In the genomic region with DNA sequence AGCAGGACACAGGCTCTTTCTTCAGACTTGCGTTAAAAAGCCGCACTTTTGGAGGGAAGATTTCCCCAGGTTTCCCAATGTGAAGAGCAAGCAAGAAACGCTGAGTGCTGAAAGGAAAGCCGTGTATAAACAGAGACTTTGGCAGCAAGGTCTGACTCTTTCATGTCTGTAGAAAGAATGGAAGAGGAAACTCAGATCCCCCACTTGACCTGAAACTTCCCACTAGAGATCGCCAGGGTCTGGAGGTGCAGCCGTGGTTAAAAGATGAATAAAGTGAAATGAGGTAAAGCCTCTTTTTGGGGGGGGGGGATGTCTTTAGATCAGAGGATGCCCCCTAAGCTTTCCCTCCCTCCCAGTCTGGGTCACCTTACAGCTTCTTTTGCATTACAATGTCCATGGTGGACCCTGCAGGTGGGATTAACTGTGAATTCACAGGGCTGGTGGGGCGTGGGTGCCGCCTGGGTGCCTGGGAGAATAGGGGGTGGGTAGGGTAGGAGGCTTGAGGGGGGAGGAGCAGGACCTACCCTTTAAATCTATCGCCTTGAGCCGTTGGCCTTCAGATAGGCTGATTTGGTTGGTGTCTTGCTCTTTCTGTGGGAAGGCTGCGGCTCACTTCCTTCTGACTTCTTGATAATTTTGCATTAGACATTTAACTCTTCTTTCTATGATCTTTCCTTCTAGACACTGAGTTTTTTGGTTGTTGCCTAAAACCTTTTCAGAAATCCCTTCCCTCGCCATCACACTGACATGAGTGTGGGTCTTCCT, we compare ENCODE assay signal across 23 mouse cellular contexts. TPM values are rescaled to one million over a fixed set of nuclear protein-coding genes. Genes with fewer than 3 reads are reported as not detected.
A peak's percentile ranks its signal among the peaks of the same experiment; 100 is the strongest.
DNase-seq lines count a peak whose midpoint lies in the region; ATAC-seq and TF ChIP-seq lines count a peak whose summit lies in the region.
"Had no signal": no experiment of that assay in that cellular context is flagged by ENCODE, and none has a peak within 500 bp of the region (broad histone marks: within the 10 kb centered on the region; RNA-seq: fewer than 3 reads in every experiment).

A gene (plus strand): TSS at position 454 of the 765 bp plus-strand sequence.

- H3K4me3 ChIP-seq in kidney, postnatal 0 days (replicated peaks; ENCODE audit: low read depth, low read length): no peak within 1 kb of the TSS
- H3K4me3 ChIP-seq: embryonic facial prominence, embryonic 12.5 days; forebrain, embryonic 12.5 days; heart, adult 2 months; hindbrain, embryonic 10.5 days; intestine, embryonic 15.5 days had no signal

- DNase-seq in kidney, postnatal 0 days (ENCODE audit: low spot score): peak; percentile 16
- DNase-seq in kidney, adult 18-20 months: no peak
- peak; percentile 5 for DNase-seq in ovary, adult 18-20 months (ENCODE audit: low spot score)
- DNase-seq in ovary, postnatal 36 days (ENCODE audit: low spot score): no peak
- DNase-seq in R1 (ENCODE audit: low read depth, low spot score): peak; percentile 93
- no peak for DNase-seq in gastrocnemius, adult 8-10 months (ENCODE audit: low spot score in 2 of 2)
- no peak for DNase-seq in right cerebral cortex, postnatal 25 days
- DNase-seq: adrenal gland, postnatal 10 days; cerebellum, adult 18-20 months; cerebellum, adult 9-11 months; cerebellum, postnatal 36 days; gastrocnemius, postnatal 14 days; heart, adult 2 months had no signal

- no peak for TF ChIP-seq CTCF in kidney, postnatal 0 days (IDR thresholded peaks at IDR 0.05; ENCODE audit: low read depth)

- H3K4me1 ChIP-seq in kidney, postnatal 0 days (replicated peaks; ENCODE audit: insufficient read depth, low read length): 0 out of 2 replicates have a peak, but pooled peaks cover 2% of the 10 kb centered on the region
- H3K4me1 ChIP-seq: embryonic facial prominence, embryonic 12.5 days; intestine, embryonic 15.5 days had no signal

- H3K9me3 ChIP-seq in kidney, postnatal 0 days (replicated peaks; ENCODE audit: low read length): no peaks in the 10 kb centered on the region
- H3K9me3 ChIP-seq: embryonic facial prominence, embryonic 12.5 days; forebrain, embryonic 12.5 days; hindbrain, embryonic 10.5 days; intestine, embryonic 15.5 days had no signal

- no peak for ATAC-seq in kidney, postnatal 0 days (replicated peaks; ENCODE audit: low FRiP score, low read depth)
- ATAC-seq: forebrain, embryonic 16.5 days; intestine, embryonic 15.5 days; Patski had no signal

- no peaks in the 10 kb centered on the region; the same call in 1 of the 2 replicates for H3K27me3 ChIP-seq in kidney, postnatal 0 days (ENCODE audit: insufficient read depth, low read length)
- H3K27me3 ChIP-seq: CH12.LX; intestine, embryonic 15.5 days; Patski had no signal

- H3K4me2 ChIP-seq in kidney, postnatal 0 days (ENCODE audit: low read length): no peak within 1 kb of the TSS
- H3K4me2 ChIP-seq: embryonic facial prominence, embryonic 12.5 days; forebrain, embryonic 12.5 days; heart, embryonic 11.5 days; hindbrain, embryonic 14.5 days; intestine, embryonic 15.5 days had no signal

- WGBS in kidney, postnatal 0 days: 24% methylated on average over 12 of the region's 12 CpGs

- no peaks in the 10 kb centered on the region for H3K36me3 ChIP-seq in kidney, postnatal 0 days (ENCODE audit: insufficient read depth, low read length)
- H3K36me3 ChIP-seq: embryonic facial prominence, embryonic 12.5 days; forebrain, embryonic 12.5 days; hindbrain, embryonic 10.5 days; intestine, embryonic 15.5 days had no signal

- no peak within 1 kb of the TSS for H3K9ac ChIP-seq in kidney, postnatal 0 days (ENCODE audit: low read depth, low read length)
- H3K9ac ChIP-seq: embryonic facial prominence, embryonic 12.5 days; forebrain, embryonic 12.5 days; hindbrain, embryonic 14.5 days; intestine, embryonic 15.5 days had no signal

- H3K27ac ChIP-seq in kidney, postnatal 0 days: no peak within 1 kb of the TSS
- H3K27ac ChIP-seq: embryonic facial prominence, embryonic 12.5 days; forebrain, embryonic 12.5 days; heart, adult 2 months; hindbrain, embryonic 10.5 days; hindbrain, embryonic 14.5 days; intestine, embryonic 15.5 days had no signal

RNA-seq across cellular contexts. Expression of the gene that starts here (rescaled TPM):
- polyA plus RNA-seq in kidney, postnatal 0 days (2015; fragmentation: Nextera tagmentation; extraction: Ambion mirVana): not detected in 2 replicates
- total RNA-seq in gastrocnemius, adult 8-10 months (2022): not detected
- total RNA-seq: adrenal gland, postnatal 10 days; CH12.LX; gastrocnemius, postnatal 14 days; heart, adult 2 months; heart, postnatal 25 days had no signal
- polyA plus RNA-seq: heart, adult 2 months had no signal

Comparison
In these comparisons a context has a peak if more than half of its experiments do, and no peak if none do; other contexts are left out.
1. DNase-seq: peak in ovary, adult 18-20 months (single experiment) and R1 (single experiment); none in kidney, adult 18-20 months (single experiment), ovary, postnatal 36 days (single experiment), gastrocnemius, adult 8-10 months (0 of 2) and right cerebral cortex, postnatal 25 days (single experiment).
2. Peak in DNase-seq in kidney, postnatal 0 days; RNA of the gene not detected or under 1 TPM.